Mouse (Mus musculus) heart, postnatal 36 days (tissue): Measurements from ENCODE around the gene Fkbp1b. TPM values are rescaled to one million over a fixed set of nuclear protein-coding genes. Genes with fewer than 3 reads are reported as not detected.

Experiments
- total RNA-seq, 2 experiments: library from RNA; stranded (reverse); gene quantifications; 2 replicates each; pipeline ENCODE4 v1.2.3; 2021

Fkbp1b gene
- total RNA-seq, 2 experiments from 2014 or later, result 1.3 to 1.5 TPM

Other genes with a start within 250 kb of the Fkbp1b start
- 10 to 100 TPM; 35.4 to 43.5 TPM for gene Itsn2, start 249.0 kb downstream of the Fkbp1b start, total RNA-seq
- not detected for gene Gm3625, start 248.7 kb downstream of the Fkbp1b start, total RNA-seq
- gene Fam228a, start 103.2 kb downstream of the Fkbp1b start, total RNA-seq, result not detected
- 1 to 10 TPM; 2.2 to 3.4 TPM for gene Pfn4, start 72.6 kb downstream of the Fkbp1b start, total RNA-seq
- 1 to 10 TPM; 2.0 to 3.4 TPM for gene Fam228b, start 72.3 kb downstream of the Fkbp1b start, total RNA-seq
- 10 to 100 TPM; 41.8 to 46.9 TPM for gene Sf3b6, start 24.0 kb downstream of the Fkbp1b start, total RNA-seq
- 1 to 10 TPM; 7.7 to 8.4 TPM for gene Wdcp, start 1.7 kb upstream of the Fkbp1b start, total RNA-seq
- under 1 TPM; 0.42 to 0.65 TPM for gene Mfsd2b, start 32.8 kb upstream of the Fkbp1b start, total RNA-seq
- gene Ubxn2a, start 66.1 kb upstream of the Fkbp1b start, total RNA-seq, result 10 to 100 TPM; 67.8 to 69.2 TPM
- gene Atad2b, start 75.8 kb upstream of the Fkbp1b start, total RNA-seq, result 10 to 100 TPM; 13.2 to 15.8 TPM